Mouse (Mus musculus) forebrain, postnatal 0 days (tissue): Measurements from ENCODE around the gene Dad1. TPM values are rescaled to one million over a fixed set of nuclear protein-coding genes. Genes with fewer than 3 reads are reported as not detected.

ENCODE experiments used
- ATAC-seq: fragments of 200-750 bp; cut with Nextera tagmentation; 2 replicates; pipeline ENCODE4 v1.8.0; 2017; ENCODE audit warnings: mild to moderate bottlenecking, moderate library complexity
- DNase-seq: peaks from one replicate; pipeline ENCODE4 v3.0.0-alpha.2; 2015
- H3K27ac ChIP-seq: fragments of 300-500 bp; sonication (generic); 2 replicates; pipeline ENCODE4 v1.5.1; 2014; ENCODE audit warnings: low read depth, mild to moderate bottlenecking, antibody characterized with exemption, low read length, moderate library complexity, mixed read lengths
- H3K27me3 ChIP-seq: fragments of 300-500 bp; sonication (generic); 2 replicates; pipeline ENCODE4 v1.6.1; 2014; ENCODE audit warnings: mild to moderate bottlenecking, low read length, mixed read lengths; ENCODE audit not compliant: insufficient read depth
- H3K36me3 ChIP-seq: fragments of 300-500 bp; sonication (generic); 2 replicates; pipeline ENCODE4 v1.6.1; 2014; ENCODE audit warnings: mild to moderate bottlenecking, moderate library complexity; ENCODE audit not compliant: insufficient read depth
- H3K4me1 ChIP-seq: fragments of 300-500 bp; sonication (generic); 2 replicates; pipeline ENCODE4 v1.6.1; 2014; ENCODE audit warnings: antibody characterized with exemption; ENCODE audit not compliant: insufficient read depth
- H3K4me2 ChIP-seq: fragments of 300-500 bp; sonication (generic); 2 replicates; pipeline ENCODE4 v1.6.1; 2014; ENCODE audit warnings: low read depth, mild to moderate bottlenecking, moderate library complexity
- H3K4me3 ChIP-seq: fragments of 300-500 bp; sonication (generic); 2 replicates; pipeline ENCODE4 v1.5.1; 2014; ENCODE audit warnings: low read depth, low read length, mixed read lengths
- H3K9ac ChIP-seq: fragments of 300-500 bp; sonication (generic); 2 replicates; pipeline ENCODE4 v1.6.1; 2014; ENCODE audit warnings: mild to moderate bottlenecking
- H3K9me3 ChIP-seq: fragments of 300-500 bp; sonication (generic); 2 replicates; pipeline ENCODE4 v1.6.1; 2016; ENCODE audit warnings: low read length
- CTCF ChIP-seq: sonication (generic); IDR thresholded peaks from 2 replicates; pipeline ENCODE4 v1.5.1; 2016; ENCODE audit warnings: antibody characterized with exemption, control low read depth, low read depth
- WGBS: fragments of 180-500 bp; shearing (Covaris S2); extraction: QIAGEN DNeasy Blood & Tissue Kit; methylation state at CpG from one replicate; pipeline ENCODE4 v1.1.7; 2014; 5-methylcytosine and 5-hydroxymethylcytosine counted together
- polyA plus RNA-seq: library from polyadenylated mRNA; unstranded; fragments of >200 nt; fragmentation: Nextera tagmentation; extraction: Ambion mirVana; gene quantifications from 2 replicates; pipeline ENCODE4 v1.2.1, GENCODE M21; 2015
- total RNA-seq: library from RNA; depleted of rRNA; stranded (reverse); fragments of >200 nt; gene quantifications from 2 replicates; pipeline ENCODE4 v1.2.3, GENCODE M21; 2014

Gene Dad1
- total and polyA plus RNA-seq, 2 experiments from 2014 or later = 230 to 375 TPM

GRCm38 (mm10) chr14:54210401-54210800 lies 43.5 kb downstream of the Dad1 start:
- H3K4me1 ChIP-seq = no peaks in the 10 kb centered on the region
- no peak overlapping the region for H3K27ac ChIP-seq
- no peak for TF ChIP-seq CTCF
- DNase-seq (no peak), ATAC-seq (no peak)
- H3K9ac ChIP-seq = no peak overlapping the region
- H3K4me2 ChIP-seq = no peak overlapping the region
- no peaks in the 10 kb centered on the region for H3K9me3 ChIP-seq
- no peaks in the 10 kb centered on the region for H3K27me3 ChIP-seq
- H3K4me3 ChIP-seq = no peak overlapping the region
- 94% methylated on average over 2 of the region's 2 CpGs for WGBS
- H3K36me3 ChIP-seq = no peaks in the 10 kb centered on the region

DNA sequence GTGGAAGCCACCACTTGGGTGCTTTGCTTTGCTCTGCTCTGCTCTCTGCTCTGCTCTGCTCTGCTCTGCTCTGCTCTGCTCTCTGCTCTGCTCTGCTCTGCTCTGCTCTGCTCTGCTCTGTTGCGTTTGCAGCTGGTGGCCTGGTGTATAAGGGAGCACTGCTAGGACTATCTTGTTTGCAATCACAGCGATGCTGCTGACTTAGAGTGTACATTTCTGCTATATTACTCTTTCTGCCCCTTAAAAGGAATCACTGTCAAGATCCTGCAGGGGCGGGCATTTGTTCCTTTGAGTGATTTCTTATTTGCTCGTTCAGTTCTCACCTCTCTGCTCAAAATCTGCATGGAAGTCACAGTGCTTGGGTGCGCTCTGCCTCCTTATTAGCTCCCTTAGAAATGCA lies 44.0 kb downstream of the Dad1 start:
- ATAC-seq = no peak
- no peak for TF ChIP-seq CTCF
- Histone ChIP-seq H3K4me1 (no peaks in the 10 kb centered on the region), H3K4me2 (no peak overlapping the region), H3K4me3 (no peak overlapping the region), H3K27ac (no peak overlapping the region), H3K27me3 (no peaks in the 10 kb centered on the region), H3K9ac (no peak overlapping the region), H3K36me3 (no peaks in the 10 kb centered on the region), H3K9me3 (no peaks in the 10 kb centered on the region)
- DNase-seq = no peak
- WGBS = 80% methylated on average over 5 of the region's 5 CpGs

DNA sequence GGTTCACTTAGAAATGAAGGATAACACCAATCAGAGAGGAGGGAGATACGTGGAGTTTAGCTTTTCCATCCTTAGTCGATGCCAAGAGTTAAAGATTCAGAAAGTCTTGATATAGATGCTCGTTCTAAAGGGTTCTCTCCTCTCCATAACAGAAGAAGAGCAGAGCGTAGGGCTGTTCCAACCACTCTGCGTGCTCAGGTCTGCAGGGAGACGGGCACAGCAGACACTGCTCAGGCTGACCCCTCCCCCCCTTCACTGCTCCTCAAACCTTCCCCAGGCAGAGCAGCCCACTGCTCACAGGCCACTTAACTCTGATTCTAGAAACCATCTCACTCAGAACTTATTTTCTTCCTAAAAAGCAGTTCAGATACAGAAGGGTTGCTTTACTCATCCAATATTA lies 45.2 kb downstream of the Dad1 start:
- Histone ChIP-seq H3K4me3 (no peak overlapping the region), H3K4me1 (no peaks in the 10 kb centered on the region), H3K9me3 (no peaks in the 10 kb centered on the region), H3K27ac (no peak overlapping the region), H3K9ac (no peak overlapping the region), H3K27me3 (no peaks in the 10 kb centered on the region), H3K4me2 (no peak overlapping the region), H3K36me3 (no peaks in the 10 kb centered on the region)
- ATAC-seq (no peak), DNase-seq (no peak)
- WGBS = 79% methylated on average over 6 of the region's 6 CpGs
- no peak for TF ChIP-seq CTCF

- H3K27me3 ChIP-seq = no peaks in the 10 kb centered on the region
- DNase-seq = no peak
- H3K4me1 ChIP-seq = no peaks in the 10 kb centered on the region
- no peak overlapping the region for H3K9ac ChIP-seq
- ATAC-seq = no peak
- no peak overlapping the region for H3K27ac ChIP-seq
- H3K4me3 ChIP-seq = no peak overlapping the region
- H3K9me3 ChIP-seq = no peaks in the 10 kb centered on the region
- H3K4me2 ChIP-seq = no peak overlapping the region
- no peaks in the 10 kb centered on the region for H3K36me3 ChIP-seq
- TF ChIP-seq CTCF = no peak
- 83% methylated on average over 5 of the region's 5 CpGs for WGBS
Observed at GRCm38 (mm10) chr14:54207924-54208323, 46.0 kb downstream of the Dad1 start.

DNA sequence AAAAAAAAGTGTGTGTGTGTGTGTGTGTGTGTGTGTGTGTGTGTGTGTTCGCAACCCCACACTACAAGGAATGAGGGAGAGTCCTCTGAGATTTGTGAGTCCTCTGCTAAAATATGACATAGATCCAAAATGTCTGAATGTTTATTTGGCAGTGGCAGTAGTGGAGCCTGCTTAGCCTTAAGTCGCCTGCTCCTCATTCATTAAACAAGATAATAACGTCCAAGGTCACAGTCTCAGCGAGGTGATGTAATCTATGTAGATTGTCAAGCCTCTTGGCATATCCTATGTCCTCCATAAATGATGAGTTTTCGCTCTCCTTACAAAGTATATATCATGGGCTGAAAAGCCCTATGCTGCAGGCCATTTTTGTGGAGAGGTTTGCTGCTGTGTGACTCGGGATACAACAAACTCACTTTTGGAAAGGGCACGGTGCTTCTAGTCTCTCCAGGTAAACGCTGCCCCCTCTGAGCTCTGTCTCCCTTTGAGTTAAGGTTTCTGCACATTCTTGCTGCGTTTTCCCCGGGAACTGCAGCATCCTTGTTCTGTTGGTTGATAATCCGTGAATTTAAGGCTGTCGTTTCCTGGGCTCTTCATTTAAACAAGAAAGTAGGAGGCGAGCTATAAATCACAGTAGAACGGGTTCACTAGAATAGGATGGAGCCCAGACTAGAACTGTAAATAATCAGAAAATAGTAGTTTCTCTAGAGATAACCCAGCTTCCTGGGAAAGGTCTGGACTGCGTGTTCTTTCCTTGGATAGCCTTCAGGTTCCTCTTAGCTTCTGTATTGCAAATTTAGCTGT lies 47.0 kb downstream of the Dad1 start:
- Histone ChIP-seq H3K27ac (no peak overlapping the region), H3K36me3 (no peaks in the 10 kb centered on the region), H3K27me3 (no peaks in the 10 kb centered on the region), H3K9me3 (no peaks in the 10 kb centered on the region), H3K4me2 (no peak overlapping the region), H3K4me3 (no peak overlapping the region), H3K4me1 (no peaks in the 10 kb centered on the region), H3K9ac (no peak overlapping the region)
- no peak for TF ChIP-seq CTCF
- DNase-seq = no peak
- 81% methylated on average over 15 of the region's 15 CpGs for WGBS
- ATAC-seq = no peak

DNA sequence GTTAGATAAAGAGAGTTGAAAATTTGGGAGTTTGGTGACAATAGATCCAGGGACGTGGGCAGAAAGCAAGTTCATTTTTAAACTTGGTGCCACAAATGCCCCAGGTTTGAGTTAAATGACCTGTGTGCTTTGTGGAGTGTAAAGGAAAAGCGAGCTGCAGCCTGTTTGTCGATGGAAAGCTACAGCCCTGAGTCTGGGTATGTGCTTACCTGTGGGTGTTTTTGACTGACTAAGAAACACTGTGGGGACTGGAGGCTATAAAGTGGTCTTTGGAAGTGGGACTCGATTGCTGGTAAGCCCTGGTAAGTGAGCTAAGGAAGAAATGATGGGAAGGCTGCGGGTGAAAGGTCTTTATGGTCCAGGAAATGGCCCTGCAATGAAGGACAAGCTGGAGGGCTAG lies 47.6 kb downstream of the Dad1 start:
- no peak for TF ChIP-seq CTCF
- no peaks in the 10 kb centered on the region for H3K27me3 ChIP-seq
- DNase-seq (no peak), ATAC-seq (no peak)
- no peak overlapping the region for H3K27ac ChIP-seq
- no peak overlapping the region for H3K4me3 ChIP-seq
- no peaks in the 10 kb centered on the region for H3K36me3 ChIP-seq
- no peaks in the 10 kb centered on the region for H3K9me3 ChIP-seq
- H3K4me1 ChIP-seq = no peaks in the 10 kb centered on the region
- 89% methylated on average over 5 of the region's 5 CpGs for WGBS
- H3K4me2 ChIP-seq = no peak overlapping the region
- no peak overlapping the region for H3K9ac ChIP-seq

DNA sequence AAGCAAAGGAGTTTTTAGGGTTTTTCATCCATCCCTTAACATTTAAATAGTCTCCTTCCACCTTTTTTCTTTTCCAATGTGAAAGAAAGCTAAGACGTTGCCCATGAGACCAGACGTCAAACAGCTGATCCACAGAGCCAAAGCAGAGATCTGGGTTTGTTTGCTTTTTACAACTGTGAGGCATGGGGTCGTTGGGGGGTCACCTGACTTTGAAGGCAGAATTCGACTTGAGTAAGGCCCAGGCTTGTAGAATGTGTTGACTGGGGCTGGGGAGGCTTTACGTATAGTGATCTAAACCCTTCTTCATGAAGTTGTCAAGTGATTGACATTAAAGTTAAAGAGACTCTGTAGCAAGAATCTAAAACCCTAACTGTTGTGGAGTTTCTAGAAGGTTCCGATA lies 48.0 kb downstream of the Dad1 start:
- no peak overlapping the region for H3K27ac ChIP-seq
- H3K4me3 ChIP-seq = no peak overlapping the region
- H3K9ac ChIP-seq = no peak overlapping the region
- WGBS = 76% methylated on average over 6 of the region's 6 CpGs
- no peak for TF ChIP-seq CTCF
- ATAC-seq (no peak), DNase-seq (no peak)
- H3K9me3 ChIP-seq = no peaks in the 10 kb centered on the region
- no peaks in the 10 kb centered on the region for H3K4me1 ChIP-seq
- H3K36me3 ChIP-seq = no peaks in the 10 kb centered on the region
- H3K4me2 ChIP-seq = no peak overlapping the region
- H3K27me3 ChIP-seq = no peaks in the 10 kb centered on the region
